Comparison of ENCODE assay signal across 9 mouse cellular contexts in the genomic region with DNA sequence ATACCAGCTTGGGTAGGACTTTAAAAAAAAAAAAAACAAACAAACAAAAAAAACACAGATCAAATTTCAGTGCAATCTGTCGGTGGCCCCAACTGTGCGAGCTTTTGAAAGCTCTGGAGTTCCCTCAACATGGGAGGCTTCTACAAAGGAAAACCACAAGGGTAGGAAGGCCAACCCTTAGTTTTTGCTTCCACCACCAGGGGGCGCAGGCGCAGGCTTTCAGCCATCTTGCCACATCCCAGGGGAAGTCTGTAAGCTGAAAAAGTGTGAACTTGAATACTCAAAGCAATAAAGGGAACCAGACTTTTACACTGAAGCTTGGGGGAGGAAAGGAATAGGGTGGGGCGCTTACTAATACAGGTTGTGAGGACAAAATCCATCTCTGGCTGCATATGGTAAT. TPM values are rescaled to one million over a fixed set of nuclear protein-coding genes. Genes with fewer than 3 reads are reported as not detected.
DNase-seq lines count a peak whose midpoint lies in the region; ATAC-seq and TF ChIP-seq lines count a peak whose summit lies in the region.
"Had no signal": no experiment of that assay in that cellular context is flagged by ENCODE, and none has a peak within 500 bp of the region (broad histone marks: within the 10 kb centered on the region; RNA-seq: fewer than 3 reads in every experiment).

No protein-coding gene starts in this region.

- no peak overlapping the region for H3K27ac ChIP-seq in heart, embryonic 11.5 days (ENCODE audit: low read depth, low read length)
- H3K27ac ChIP-seq in stomach, postnatal 0 days (replicated peaks) = no peak overlapping the region
- H3K27ac ChIP-seq: lung, embryonic 15.5 days had no signal

- H3K9me3 ChIP-seq in heart, embryonic 11.5 days (replicated peaks; ENCODE audit: control insufficient read depth, low read length) = no peaks in the 10 kb centered on the region
- H3K9me3 ChIP-seq in stomach, postnatal 0 days (ENCODE audit: control insufficient read depth, low read length) = no peaks in the 10 kb centered on the region
- H3K9me3 ChIP-seq: lung, embryonic 15.5 days had no signal

- no peak for TF ChIP-seq EP300 in stomach, postnatal 0 days (optimal IDR thresholded peaks at IDR 0.05)

- peak; percentile 64 to 88 for DNase-seq in heart, adult 18-20 months
- DNase-seq in MN1 (ENCODE audit: low spot score) = peak; percentile 46
- peak; percentile 35 for DNase-seq in cerebellum, adult 8-10 months
- DNase-seq in gastrocnemius, postnatal 10 days = peak; percentile 77
- peak; percentile 68 to 69 for DNase-seq in layer of hippocampus, postnatal 10 days (ENCODE audit: low spot score in 2 of 2)
- DNase-seq in stomach, postnatal 0 days (ENCODE audit: low spot score) = peak; percentile 81

- H3K4me1 ChIP-seq in heart, embryonic 11.5 days (ENCODE audit: control insufficient read depth, insufficient read depth, low read length) = peaks cover 17% of the 10 kb centered on the region
- no peaks in the 10 kb centered on the region for H3K4me1 ChIP-seq in stomach, postnatal 0 days (replicated peaks; ENCODE audit: control insufficient read depth, insufficient read depth)
- H3K4me1 ChIP-seq: lung, embryonic 15.5 days had no signal

- TF ChIP-seq CTCF in stomach, postnatal 0 days (IDR thresholded peaks at IDR 0.05; ENCODE audit: low read depth) = peak; percentile 79

- H3K36me3 ChIP-seq in heart, embryonic 11.5 days (ENCODE audit: control insufficient read depth, insufficient read depth, low read length) = no peaks in the 10 kb centered on the region
- no peaks in the 10 kb centered on the region for H3K36me3 ChIP-seq in stomach, postnatal 0 days (ENCODE audit: control insufficient read depth, insufficient read depth, low read length)
- H3K36me3 ChIP-seq: lung, embryonic 15.5 days had no signal

- H3K4me3 ChIP-seq in heart, embryonic 11.5 days (ENCODE audit: low read depth, low read length) = no peak overlapping the region
- H3K4me3 ChIP-seq in stomach, postnatal 0 days (ENCODE audit: low read depth, low read length) = no peak overlapping the region
- H3K4me3 ChIP-seq: lung, embryonic 15.5 days had no signal

- ATAC-seq in heart, embryonic 11.5 days (replicated peaks; ENCODE audit: insufficient number of reproducible peaks, low FRiP score, low TSS enrichment) = no peak
- ATAC-seq in megakaryocyte-erythroid progenitor cell, adult 5-6 weeks (replicated peaks; ENCODE audit: low FRiP score, low TSS enrichment, poor library complexity, severe bottlenecking) = peak; percentile 71; the same call in 1 of the 2 replicates
- no peak for ATAC-seq in stomach, postnatal 0 days (ENCODE audit: low FRiP score, low TSS enrichment)

- WGBS in heart, embryonic 11.5 days (ENCODE audit: insufficient replicate concordance) = 33% methylated on average over 5 of the region's 5 CpGs
- WGBS in stomach, postnatal 0 days = 33% methylated on average over 5 of the region's 5 CpGs

- no peak overlapping the region for H3K4me2 ChIP-seq in heart, embryonic 11.5 days
- no peak overlapping the region for H3K4me2 ChIP-seq in stomach, postnatal 0 days (replicated peaks; ENCODE audit: low read depth)
- H3K4me2 ChIP-seq: lung, embryonic 15.5 days had no signal

- H3K9ac ChIP-seq in heart, embryonic 11.5 days (ENCODE audit: low read depth, low read length) = no peak overlapping the region
- no peak overlapping the region for H3K9ac ChIP-seq in stomach, postnatal 0 days (ENCODE audit: low read length)
- H3K9ac ChIP-seq: lung, embryonic 15.5 days had no signal

- H3K27me3 ChIP-seq in heart, embryonic 11.5 days (ENCODE audit: control insufficient read depth, insufficient read depth, low read length) = no peaks in the 10 kb centered on the region
- no peaks in the 10 kb centered on the region for H3K27me3 ChIP-seq in stomach, postnatal 0 days (ENCODE audit: control insufficient read depth, insufficient read depth, low read length)
- H3K27me3 ChIP-seq: lung, embryonic 15.5 days had no signal

RNA-seq across cellular contexts. Expression of a gene that starts 1.0 kb away (rescaled TPM):
- not detected for total RNA-seq in heart, adult 18-20 months (2021)
- polyA plus RNA-seq in heart, embryonic 11.5 days (2014; fragmentation: Nextera tagmentation; extraction: Ambion mirVana) = not detected in 2 replicates
- total RNA-seq in gastrocnemius, postnatal 10 days (2021) = not detected
- not detected for total RNA-seq in layer of hippocampus, postnatal 10 days (2021)
- total RNA-seq in megakaryocyte-erythroid progenitor cell, adult 5-6 weeks (2014; fragmentation: Nextera tagmentation) = not detected in 2 replicates
- total RNA-seq in megakaryocyte-erythroid progenitor cell, adult 5-6 weeks (2017) = not detected in 2 replicates
- polyA plus RNA-seq in stomach, postnatal 0 days (2015; fragmentation: Nextera tagmentation; extraction: Ambion mirVana) = not detected in 2 replicates
- polyA plus RNA-seq: lung, embryonic 15.5 days had no signal

RNA-seq across cellular contexts. Expression of a gene that starts 4.0 kb away (rescaled TPM):
- total RNA-seq in heart, adult 18-20 months (2021) = under 1 TPM in 1 of 2 experiments, not detected in 1; 0.22 TPM
- polyA plus RNA-seq in heart, embryonic 11.5 days (2014; fragmentation: Nextera tagmentation; extraction: Ambion mirVana) = 4.5 and 6.8 TPM in 2 replicates
- total RNA-seq in gastrocnemius, postnatal 10 days (2021) = not detected
- total RNA-seq in layer of hippocampus, postnatal 10 days (2021) = not detected
- not detected in 2 replicates for total RNA-seq in megakaryocyte-erythroid progenitor cell, adult 5-6 weeks (2014; fragmentation: Nextera tagmentation)
- 1.1 TPM in 1 of 2 replicates, not detected in the other for total RNA-seq in megakaryocyte-erythroid progenitor cell, adult 5-6 weeks (2017)
- polyA plus RNA-seq in stomach, postnatal 0 days (2015; fragmentation: Nextera tagmentation; extraction: Ambion mirVana) = 0.32 and 0.69 TPM in 2 replicates

RNA-seq across cellular contexts. Expression of a gene that starts 39.2 kb away (rescaled TPM):
- not detected for total RNA-seq in heart, adult 18-20 months (2021)
- polyA plus RNA-seq in heart, embryonic 11.5 days (2014; fragmentation: Nextera tagmentation; extraction: Ambion mirVana) = not detected in 2 replicates
- total RNA-seq in gastrocnemius, postnatal 10 days (2021) = not detected
- not detected for total RNA-seq in layer of hippocampus, postnatal 10 days (2021)
- not detected in 2 replicates for total RNA-seq in megakaryocyte-erythroid progenitor cell, adult 5-6 weeks (2014; fragmentation: Nextera tagmentation)
- total RNA-seq in megakaryocyte-erythroid progenitor cell, adult 5-6 weeks (2017) = not detected in 2 replicates
- not detected in 2 replicates for polyA plus RNA-seq in stomach, postnatal 0 days (2015; fragmentation: Nextera tagmentation; extraction: Ambion mirVana)
- polyA plus RNA-seq: lung, embryonic 15.5 days had no signal

RNA-seq across cellular contexts. Expression of a gene that starts 52.9 kb away (rescaled TPM):
- not detected for total RNA-seq in heart, adult 18-20 months (2021)
- not detected in 2 replicates for polyA plus RNA-seq in heart, embryonic 11.5 days (2014; fragmentation: Nextera tagmentation; extraction: Ambion mirVana)
- not detected for total RNA-seq in gastrocnemius, postnatal 10 days (2021)
- total RNA-seq in layer of hippocampus, postnatal 10 days (2021) = not detected
- not detected in 2 replicates for total RNA-seq in megakaryocyte-erythroid progenitor cell, adult 5-6 weeks (2014; fragmentation: Nextera tagmentation)
- not detected in 2 replicates for total RNA-seq in megakaryocyte-erythroid progenitor cell, adult 5-6 weeks (2017)
- not detected in 2 replicates for polyA plus RNA-seq in stomach, postnatal 0 days (2015; fragmentation: Nextera tagmentation; extraction: Ambion mirVana)
- polyA plus RNA-seq: lung, embryonic 15.5 days had no signal
